Mouse (Mus musculus): Measurements from ENCODE around the gene Tspan12.
"Not testable (repeated sequence)": the region's sequence is repeated elsewhere in the genome, so short reads cannot be mapped to it uniquely, and the experiment has no call there.

Gene Tspan12

DNA sequence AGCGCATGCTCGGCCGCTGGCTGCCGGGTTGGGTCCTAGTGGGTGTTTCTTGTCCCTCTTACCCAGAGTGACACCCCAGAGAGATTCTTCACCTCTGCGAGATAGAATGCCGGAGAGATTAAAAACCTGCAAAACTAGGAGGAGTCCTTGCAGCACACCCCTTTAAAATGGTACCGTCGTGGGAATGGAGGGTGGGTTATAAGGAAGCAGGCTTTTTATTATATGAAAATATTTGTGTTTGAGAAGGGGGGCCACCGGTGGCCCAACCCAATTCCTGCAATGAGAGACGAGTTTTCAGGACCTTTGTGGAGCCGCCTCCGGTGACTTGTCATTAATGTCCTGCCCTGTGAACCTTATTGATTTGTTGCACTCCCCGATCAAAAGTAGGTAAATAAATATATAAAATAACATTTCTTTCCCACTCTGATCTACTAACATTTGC is at the start of gene Tspan12:
Gene Tspan12, minus strand, starts transcription at position 172 of the 442 bp plus-strand sequence.
- no peak for DNase-seq

DNA sequence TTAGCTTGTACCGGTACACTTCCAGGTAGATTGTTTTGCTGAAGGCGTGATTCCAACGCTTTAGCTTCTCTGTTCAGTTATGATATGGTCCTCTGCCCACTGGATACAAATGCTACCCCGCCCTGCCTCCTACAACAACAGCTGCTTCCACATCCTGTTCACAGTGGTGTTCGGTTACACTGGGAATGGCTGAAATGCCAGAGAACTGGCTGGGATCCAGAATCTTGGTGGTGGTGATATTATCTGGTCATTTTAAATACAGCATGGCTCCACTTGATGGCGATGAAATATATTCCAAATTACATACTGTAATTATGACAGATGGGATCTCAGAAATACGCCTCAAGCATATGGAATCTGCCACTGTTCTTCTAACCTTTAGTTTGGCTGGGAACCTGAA is 42.1 kb upstream of the Tspan12 start:
- no peak for DNase-seq

DNA sequence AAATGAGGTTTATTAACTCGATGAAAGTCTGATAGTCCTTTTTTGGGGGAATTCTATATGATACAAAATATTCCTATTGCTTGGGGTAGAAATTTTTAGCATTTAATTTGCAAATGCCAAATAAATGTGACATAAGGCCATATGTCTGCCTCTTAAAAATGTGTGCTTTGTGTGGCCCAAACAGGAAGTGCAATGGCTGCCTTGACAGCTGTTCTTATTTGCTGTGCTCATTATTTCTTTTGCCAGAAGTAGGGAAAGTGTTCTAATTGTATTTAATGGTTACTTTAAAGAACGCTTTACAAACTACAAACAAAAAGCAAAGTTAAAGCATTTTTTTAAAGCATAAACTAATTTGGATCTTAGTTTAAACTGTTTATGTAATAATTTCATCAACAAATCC is 36.8 kb upstream of the Tspan12 start:
- DNase-seq: no peak

DNA sequence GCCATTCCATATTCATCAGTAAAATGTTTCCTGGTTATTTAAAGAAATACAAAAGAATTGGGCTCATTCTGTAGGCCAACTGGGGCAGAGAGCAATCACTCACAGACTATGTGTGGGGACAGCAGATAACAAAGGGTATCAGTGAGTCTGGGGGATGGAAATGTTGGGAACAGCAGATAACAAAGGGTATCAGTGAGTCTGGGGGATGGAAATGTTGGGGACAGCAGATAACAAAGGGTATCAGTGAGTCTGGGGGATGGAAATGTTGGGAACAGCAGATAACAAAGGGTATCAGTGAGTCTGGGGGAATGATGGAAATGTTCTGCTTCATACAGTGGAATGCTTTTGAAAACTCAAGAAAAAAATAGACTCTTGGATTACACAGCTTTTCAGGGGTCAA is 35.7 kb upstream of the Tspan12 start:
- DNase-seq: not testable (repeated sequence)

DNA sequence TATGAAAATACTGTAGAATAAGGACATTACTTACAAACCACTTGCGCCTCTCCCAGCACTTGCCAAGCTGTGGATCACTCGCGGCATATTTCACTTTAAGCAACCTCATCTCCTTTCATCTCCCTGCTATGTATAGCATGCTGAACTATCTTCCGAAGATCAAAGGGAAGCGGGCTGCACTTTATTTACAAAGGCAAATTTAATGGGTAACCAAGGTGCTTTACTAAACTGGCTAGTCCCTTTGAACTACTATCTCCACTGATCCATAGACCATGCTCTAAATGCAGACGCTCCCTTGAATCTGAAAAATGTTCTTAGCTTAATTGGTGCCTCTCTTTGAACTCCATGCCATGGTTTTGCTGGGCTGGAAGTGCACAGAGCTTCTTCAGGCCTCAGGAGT is 27.2 kb upstream of the Tspan12 start:
- no peak for DNase-seq

DNA sequence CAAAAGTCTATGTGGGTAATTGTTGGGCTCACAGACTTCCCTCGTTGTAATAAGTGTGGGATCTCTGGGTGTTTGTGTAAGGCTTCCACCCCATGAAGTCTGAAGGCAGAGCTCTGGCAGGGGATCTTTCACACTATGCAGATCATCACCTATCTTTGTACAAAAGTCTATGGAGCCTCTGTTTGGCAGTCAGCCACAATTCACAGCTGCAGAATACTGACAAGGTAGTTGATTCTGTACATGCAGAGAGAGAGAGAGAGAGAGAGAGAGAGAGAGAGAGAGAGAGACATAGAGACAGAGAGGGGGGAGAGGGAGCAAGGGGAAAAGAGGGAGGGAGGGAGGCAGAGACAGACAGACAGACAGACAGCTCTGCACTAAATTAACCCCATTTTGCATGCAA is 15.0 kb upstream of the Tspan12 start:
- no peak for DNase-seq

DNA sequence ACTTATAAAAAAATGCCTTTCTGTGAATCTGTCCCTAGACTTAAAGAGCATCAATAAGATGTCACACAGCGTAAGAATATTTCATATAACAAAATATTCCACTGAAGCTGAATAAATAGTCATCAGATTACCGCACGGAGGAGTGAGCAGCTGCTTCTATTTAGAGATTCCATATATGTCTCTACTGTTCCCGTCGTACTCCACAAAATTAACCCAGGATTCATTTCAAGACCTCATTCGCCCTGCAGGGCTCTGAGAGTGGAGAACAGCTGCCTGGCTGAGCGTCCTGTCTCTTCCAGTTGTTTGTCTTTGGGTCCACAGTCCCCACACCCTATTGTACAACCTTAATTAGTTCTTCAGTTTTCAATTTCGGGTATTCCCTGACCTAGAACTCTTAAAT is 11.9 kb upstream of the Tspan12 start:
- DNase-seq: no peak

DNA sequence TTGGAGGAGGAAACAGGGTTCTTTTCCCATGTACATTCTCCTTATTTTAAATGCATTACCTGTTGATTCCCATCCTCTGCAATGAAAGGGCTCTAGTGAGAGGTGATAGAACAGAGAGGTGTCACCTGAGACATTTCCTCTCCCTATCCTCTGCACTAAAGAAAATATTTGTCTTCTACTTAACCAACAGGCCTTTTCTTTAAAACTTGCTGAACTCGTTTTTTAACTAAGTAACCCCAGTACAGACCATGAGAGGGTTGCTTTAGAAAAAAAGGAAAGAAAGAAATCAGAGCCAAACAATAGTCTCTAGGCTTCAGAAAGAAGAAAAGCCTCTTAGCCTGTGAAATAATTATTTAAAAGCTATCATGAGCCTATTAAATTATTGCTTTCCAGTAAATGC is 11.2 kb upstream of the Tspan12 start:
- no peak for DNase-seq

DNA sequence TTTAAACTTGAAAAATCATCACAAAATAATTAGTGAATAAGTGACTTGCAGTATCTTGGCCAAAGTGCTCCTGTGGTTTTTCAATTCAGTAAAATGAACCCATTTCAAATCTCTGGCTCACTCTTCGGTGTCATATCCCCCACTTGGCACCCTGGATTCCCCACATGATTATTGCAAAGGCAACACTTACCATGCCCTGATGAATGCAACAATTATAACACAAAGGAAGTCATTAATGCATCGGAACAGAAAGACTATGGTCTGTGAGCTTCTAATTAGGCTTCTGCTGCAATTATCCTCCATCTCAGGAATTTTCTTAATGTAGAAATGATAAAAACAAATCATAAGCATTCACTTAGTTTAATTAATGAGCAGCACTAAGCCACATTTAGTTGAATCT is 9.0 kb upstream of the Tspan12 start:
- DNase-seq: no peak

DNA sequence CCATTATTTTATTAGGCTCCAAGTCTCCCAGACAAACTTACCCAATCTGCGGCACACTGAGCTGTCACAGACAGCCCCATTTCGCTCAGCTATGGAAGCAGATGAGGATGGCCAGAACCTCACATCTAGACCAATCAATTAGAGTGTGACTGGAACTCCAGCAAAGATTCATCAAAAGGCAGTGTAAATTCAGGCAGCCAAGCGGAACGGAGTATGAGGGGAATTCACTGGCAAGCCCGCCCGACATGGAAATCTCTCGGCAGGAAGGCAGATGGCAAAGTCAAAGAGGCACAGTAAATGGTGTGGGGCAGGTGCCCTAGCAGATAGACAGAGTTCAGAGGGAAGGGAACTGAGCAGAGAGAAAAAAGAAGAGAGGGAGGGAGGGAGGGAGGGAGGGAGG is 5.5 kb upstream of the Tspan12 start:
- DNase-seq: no peak

DNA sequence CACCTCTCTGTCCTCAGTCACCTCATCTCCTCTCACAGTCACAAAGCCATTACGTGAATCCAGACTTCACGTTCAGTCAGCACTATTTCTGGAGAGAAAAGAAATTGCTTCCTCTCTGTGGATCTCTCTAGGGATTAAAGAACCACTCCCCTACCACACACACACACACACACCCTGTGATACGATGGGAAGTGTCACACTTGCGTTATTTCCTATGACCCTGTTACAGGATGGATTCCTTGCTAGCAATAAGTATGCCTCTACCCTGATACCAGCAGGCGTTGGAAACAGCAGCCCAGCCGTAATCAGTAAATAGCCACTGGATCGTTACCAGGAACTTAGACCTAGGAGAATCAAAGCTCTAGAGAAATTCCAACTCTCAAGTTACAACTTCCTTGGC is 3.6 kb upstream of the Tspan12 start:
- DNase-seq: no peak

DNA sequence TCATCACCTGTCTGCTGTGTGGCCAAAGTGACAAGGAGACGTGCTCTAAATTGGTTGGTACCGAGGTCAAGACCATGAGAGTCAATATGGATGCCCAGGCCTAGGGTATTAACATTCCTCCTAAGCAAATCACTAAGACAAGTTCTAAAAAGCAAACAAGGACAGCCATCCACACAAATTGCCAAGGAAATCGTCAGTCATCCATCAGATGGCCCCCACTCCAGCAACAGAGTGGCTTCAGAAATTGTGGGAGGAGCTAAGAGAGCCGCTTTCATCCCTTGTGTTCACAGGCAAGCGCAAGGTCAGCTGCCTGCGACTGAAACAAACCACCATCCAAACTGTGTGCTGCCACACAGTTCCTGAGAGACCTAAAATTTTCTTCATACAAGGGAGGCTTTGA is 1.0 kb upstream of the Tspan12 start:
- no peak for DNase-seq

DNA sequence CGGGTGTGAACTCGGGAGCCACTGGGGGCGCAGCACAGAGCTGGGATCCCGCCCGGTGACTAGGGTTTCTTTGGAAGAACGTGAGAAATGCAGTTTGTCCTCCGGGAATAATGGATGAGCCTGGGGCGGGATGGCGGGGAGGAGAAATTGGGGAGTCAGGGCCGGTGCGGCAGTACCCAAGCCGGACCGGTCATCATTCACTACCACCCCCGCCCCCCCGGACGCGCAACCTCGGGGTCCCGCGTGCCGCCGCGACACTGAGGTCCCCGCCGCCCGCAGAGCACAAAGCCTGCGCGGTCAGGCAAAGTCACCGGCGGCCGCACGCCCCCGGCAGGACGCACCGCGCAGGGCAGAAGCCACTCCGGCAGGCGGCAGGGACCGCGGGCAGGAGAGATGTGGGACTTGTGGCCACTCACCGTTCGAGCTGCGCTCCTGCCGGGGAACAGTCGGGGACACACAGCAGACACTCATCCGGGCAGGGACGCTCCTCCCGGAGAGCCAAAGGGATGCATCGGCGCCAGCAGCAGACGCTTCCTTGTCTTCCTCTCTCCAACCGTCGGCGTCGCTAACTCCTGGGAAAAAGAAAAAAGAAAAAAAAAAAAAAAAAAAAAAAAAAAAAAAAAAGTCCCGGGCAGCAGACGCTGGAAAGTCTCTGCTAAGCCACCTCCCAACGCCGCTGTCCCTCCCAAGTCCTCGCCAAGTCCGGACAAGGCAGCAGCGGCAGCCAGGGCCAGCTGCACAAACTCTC is 545 bp downstream of the Tspan12 start:
- DNase-seq: no peak

DNA sequence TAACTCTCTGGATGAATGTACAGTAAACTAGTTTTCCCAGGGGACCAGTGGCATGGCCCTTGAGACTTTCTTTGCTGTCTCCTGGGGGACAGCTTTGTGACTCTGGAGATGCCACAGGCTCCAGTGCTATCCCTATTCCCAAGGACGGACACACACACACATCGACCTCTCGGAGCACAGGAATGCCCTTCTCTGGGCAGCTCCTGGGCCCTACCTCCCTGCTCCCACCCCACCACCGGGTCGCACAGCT is 1.0 kb downstream of the Tspan12 start:
- no peak for DNase-seq

DNA sequence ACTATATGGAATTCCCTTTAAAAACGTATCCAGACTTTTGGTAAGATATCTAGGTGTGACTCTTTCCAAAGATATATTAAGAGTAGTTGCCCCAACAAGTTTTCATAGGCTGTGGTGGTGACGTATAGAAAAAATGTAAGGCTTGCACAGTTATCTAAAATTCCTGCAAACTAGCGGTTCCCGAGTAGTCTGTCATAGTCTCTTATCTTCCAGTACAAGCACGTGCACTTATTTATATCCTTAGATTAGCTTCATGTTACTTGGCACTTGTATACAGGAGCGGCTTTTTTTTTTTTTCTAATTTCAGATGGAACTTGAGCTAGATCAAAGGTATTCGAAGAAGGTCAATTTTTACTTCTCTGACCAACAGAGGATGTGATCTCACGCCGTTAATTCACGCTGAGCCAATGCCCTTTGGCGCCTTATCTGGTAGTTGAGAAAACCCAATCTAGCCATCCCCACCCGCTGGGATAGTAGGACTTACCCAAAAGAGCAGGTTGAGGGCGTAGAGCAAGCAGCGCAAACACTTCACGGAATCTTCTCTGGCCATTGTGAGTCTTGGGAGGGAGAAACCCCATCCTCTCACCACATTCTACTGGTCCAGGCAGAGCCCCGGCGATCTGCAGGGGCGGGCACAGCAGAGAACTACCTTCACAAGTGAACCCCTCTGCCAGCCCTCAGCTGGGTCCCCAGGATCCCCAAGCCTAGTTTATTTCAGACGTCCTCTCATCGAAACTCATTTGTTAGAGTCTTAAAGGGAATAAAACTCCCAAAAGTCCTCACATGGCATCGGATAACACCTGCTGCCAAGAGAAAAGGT is 1.6 kb downstream of the Tspan12 start:
- DNase-seq: no peak

DNA sequence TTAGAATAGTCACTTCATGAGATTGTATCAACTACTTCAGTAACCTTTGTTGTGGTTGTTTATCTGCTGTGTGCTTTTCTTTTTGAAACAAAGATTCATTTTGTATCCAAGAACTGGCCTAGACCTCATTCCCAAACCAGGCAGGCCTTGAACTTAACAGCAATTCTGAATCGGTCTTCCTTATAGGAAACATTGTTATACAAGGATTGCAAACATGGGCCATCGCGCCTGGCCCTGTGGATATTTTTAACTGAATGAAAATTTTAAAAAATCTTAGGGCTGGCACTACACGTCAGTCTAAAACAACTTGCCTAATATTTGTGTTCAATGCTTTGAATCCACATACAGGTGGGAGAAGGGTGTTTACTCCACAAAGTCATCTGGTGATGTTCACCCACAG is 3.5 kb downstream of the Tspan12 start:
- DNase-seq: no peak

DNA sequence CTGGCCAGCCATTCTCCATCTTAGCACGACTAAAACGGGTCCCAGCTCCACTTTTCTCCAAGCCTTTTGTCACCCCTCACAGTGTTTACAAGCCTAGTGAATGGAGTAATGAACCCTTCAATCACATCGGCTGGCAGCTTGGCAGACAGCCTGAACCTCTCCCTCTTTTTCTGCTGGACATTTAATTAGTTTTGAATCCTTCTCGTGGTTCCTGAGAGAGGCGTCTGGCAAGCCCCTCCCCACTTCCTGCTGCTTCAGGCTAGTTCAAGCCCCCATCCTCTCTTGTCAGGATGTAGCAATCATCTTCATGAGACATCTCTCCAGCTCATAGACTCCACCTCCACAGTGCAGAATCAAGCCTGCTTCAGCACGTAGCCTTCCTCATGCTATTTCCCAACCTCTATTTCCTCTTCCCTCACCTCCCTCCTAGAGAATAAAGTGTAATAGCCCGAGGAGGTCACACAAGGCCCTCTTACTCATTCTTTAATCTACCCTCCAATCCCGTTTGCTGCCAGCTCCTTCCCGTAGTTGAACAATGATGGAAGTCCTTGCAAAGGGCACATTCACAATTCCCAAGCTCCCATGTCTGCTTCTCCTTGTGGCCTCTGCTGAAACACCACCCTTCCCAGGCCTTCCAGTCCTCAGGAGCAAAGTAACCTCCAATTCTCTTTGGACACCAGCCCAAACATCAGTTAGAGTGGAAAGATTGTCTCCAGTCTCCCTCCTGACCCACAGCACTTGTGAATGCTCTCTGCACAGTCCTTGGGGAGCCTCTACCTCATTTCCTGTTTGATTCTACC is 12.1 kb downstream of the Tspan12 start:
- DNase-seq: no peak

DNA sequence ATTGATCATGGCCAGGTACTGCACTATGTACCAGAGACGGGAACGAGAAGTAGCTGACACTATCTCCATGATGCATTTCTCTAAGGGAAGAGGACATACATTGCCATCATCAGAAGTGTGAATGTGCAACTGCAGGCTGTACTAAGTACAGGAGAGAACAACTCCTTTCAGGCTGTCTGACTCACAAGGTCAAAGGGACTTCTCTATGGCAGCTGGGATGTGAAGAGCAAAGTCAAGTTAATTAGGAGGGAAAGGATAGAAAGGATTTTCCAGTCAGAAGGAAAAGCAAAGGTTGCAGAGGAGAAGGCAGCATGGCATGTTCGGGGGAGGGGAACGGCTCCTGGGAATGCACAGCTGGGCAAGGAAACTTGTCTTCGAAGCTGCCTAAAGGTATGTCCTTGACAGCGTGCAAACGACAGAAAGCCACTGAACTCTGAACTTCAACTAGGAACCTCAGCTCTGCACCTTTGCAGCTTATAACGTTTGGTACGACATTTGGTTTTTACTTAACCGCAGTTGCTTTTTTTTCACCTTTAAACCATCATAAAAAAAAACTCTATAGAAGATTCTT is 13.0 kb downstream of the Tspan12 start:
- no peak for DNase-seq

DNA sequence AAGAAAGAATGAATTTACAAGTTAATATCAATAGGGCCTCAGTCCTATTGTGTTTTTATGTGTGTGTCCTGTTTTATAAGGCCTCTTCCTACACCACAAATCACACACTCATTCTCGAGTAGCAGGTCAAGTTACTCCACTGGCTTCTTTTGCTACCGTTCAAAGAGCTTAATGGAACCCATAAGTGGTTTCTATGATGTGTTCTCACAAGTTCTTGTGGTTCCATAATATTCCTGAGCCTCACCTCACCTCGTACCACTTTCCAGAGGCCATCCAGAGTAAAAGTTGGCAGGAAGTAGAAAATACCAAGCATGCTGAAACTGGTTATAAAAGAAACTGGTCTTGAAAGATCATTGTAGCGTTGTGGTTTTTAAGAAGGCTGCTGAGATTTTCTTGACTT is 18.8 kb downstream of the Tspan12 start:
- DNase-seq: no peak

DNA sequence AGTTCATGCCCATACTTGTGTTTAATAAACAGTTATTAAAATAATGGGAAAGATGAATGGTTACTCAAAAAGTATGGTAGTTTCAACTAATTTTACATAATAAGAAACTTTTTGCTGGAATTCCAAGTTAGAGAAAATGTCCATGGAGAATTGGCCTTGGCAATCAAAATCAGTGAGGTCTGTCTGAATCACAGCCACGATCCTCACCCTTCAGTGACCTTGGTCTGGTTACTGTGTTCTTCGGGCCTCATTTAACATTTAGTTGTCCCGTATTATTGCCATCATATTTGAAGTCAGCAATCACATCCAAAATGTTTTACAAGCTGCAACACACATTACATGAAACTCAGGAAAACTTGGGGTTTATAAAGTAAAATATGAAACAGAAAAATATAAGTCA is 20.4 kb downstream of the Tspan12 start:
- DNase-seq: no peak

DNA sequence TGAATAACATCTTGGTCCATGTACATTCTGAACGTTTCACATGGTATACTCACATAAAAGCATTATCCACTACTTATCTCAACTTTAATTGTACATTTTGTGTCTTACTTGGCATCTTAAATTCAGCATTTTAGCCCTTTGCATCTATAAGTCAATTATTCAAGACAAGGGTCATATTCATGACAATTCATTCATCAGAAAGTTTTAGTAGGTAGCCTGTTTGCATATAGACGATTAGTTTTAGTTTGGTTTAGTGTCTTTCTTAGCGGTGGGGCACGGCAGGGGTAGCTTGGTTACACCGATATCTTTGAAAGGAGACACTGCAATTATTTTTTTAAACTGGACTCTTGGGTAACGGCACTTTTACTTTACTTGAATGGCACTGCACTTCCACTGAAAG is 21.4 kb downstream of the Tspan12 start:
- DNase-seq: no peak

DNA sequence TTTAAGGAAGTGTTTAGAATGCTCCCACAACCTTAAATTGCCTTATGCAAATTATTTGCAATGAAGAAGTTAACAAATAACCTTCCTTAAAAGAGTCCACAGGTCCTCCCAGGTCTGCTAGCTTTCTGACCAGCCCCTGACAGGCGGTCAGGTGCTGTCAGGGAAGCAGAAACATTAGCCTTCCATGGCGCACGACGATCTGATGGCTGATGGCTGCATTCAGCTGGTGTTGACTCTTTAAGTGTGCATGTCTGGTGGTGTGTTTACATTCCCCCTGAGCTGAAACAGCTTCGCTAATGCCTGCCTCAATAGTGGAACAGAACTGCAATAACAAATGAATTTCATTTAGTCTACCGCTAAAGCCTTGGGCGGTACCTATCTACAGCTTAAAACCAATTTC is 22.4 kb downstream of the Tspan12 start:
- DNase-seq: no peak

DNA sequence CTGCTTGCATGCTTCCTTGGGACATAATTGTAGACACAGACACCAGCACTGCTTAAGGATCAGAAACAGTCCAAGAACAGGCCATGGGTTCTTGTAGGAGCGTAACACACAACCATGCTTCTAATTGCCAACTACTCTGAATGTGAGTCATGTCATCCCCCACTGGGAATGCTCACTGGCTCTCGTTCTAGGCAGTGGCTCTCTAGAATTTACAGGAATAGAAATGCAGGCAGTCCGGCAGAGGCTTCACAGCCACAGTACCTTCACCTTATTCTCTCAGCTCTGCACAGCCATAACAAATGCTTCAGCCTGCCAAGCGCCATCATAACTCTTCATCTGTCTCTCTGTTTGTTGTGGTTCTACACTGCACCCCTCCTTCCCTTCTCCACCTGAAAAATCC is 23.9 kb downstream of the Tspan12 start:
- DNase-seq: no peak

DNA sequence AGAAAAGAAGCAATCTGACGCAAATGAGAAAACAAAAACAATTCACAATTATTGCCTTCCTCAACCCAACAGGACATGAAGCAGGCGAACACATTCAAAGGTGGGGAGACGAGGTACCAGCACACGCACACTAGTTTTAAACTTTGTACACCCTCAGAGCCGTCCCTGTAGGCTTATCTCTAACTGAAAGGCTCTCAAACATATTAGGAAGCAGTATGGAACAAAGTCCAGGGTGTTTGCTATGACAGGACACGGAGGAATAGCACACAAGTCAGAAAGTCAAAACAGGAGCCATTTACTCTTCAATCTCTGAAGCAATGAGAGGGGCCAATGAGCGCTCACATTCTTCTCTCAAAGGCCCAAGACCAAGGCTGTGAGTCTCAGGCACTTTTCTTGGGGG is 24.3 kb downstream of the Tspan12 start:
- DNase-seq: no peak
